Mouse (Mus musculus) heart, adult 2 months (tissue): ENCODE measurements around the gene Nfkbib. TPM values are rescaled to one million over a fixed set of nuclear protein-coding genes. Genes with fewer than 3 reads are reported as not detected.
A peak's percentile ranks its signal among the peaks of the same experiment; 100 is the strongest.

ENCODE experiments used
- DNase-seq, 2 experiments: peaks; one replicate each; pipeline ENCODE4 v3.0.0; 2021
- H3K27ac ChIP-seq: fragments of 200-600 bp; 2 replicates; pipeline ENCODE4 v1.8.1; 2022
- H3K27me3 ChIP-seq: fragments of 200-500 bp; 2 replicates; pipeline ENCODE4 v1.6.1; 2012; ENCODE audit warnings: mild to moderate bottlenecking, low read length, inconsistent platforms, mixed read lengths; ENCODE audit not compliant: control insufficient read depth, insufficient read depth
- H3K36me3 ChIP-seq: fragments of 200-500 bp; 2 replicates; pipeline ENCODE4 v1.6.1; 2012; ENCODE audit warnings: low read length, inconsistent platforms; ENCODE audit not compliant: control insufficient read depth, insufficient read depth
- H3K4me1 ChIP-seq: fragments of 200-500 bp; 2 replicates; pipeline ENCODE4 v1.6.1; 2011; ENCODE audit warnings: low read length; ENCODE audit not compliant: control insufficient read depth, insufficient read depth
- H3K4me3 ChIP-seq: fragments of 200-600 bp; 2 replicates; pipeline ENCODE4 v1.8.1; 2022
- H3K79me2 ChIP-seq: fragments of 200-500 bp; replicated peaks from 2 replicates; pipeline ENCODE4 v1.6.1; 2012; ENCODE audit warnings: mild to moderate bottlenecking, inconsistent platforms, low read length, moderate library complexity, mixed read lengths; ENCODE audit not compliant: control insufficient read depth, insufficient read depth
- H3K9ac ChIP-seq: fragments of 200-500 bp; 2 replicates; pipeline ENCODE4 v1.6.1; 2012; ENCODE audit warnings: low read depth, mild to moderate bottlenecking, control low read depth, inconsistent platforms, low read length, mixed read lengths
- CTCF ChIP-seq: fragments of 200-600 bp; IDR thresholded peaks from 2 replicates; pipeline ENCODE4 v1.8.1; 2022; ENCODE audit warnings: antibody characterized with exemption, mild to moderate bottlenecking, moderate library complexity
- EP300 ChIP-seq: fragments of 200-500 bp; IDR thresholded peaks from 2 replicates; pipeline ENCODE4 v1.6.1; 2011; ENCODE audit warnings: low read depth, low read length, control low read depth; ENCODE audit not compliant: insufficient read depth
- POLR2A ChIP-seq: fragments of 200-500 bp; IDR thresholded peaks from 2 replicates; pipeline ENCODE4 v1.6.1; 2011; ENCODE audit warnings: mild to moderate bottlenecking, low read depth, low read length, control low read depth; ENCODE audit not compliant: insufficient read depth
- WGBS: fragments of 180-500 bp; shearing (Covaris S2); methylation state at CpG from one replicate; pipeline ENCODE4 v1.1.7; 2018; 5-methylcytosine and 5-hydroxymethylcytosine counted together
- intact Hi-C: fragments of 180-260 bp; cut with DNase I; formaldehyde crosslinking; loops from one replicate; pipeline ENCODE4 v1.15.1; 2025
- polyA plus RNA-seq: library from polyadenylated mRNA; depleted of rRNA; stranded (reverse); fragments of >200 nt; gene quantifications from 2 replicates; pipeline ENCODE4 v1.2.3, GENCODE M21; 2012
- total RNA-seq, 2 experiments: library from RNA; stranded (reverse); gene quantifications; 2 replicates each; pipeline ENCODE4 v1.2.3; 2021

The Nfkbib gene
- total and polyA plus RNA-seq, 3 experiments, result 25.1 to 31.6 (median 27.8) TPM

DNA sequence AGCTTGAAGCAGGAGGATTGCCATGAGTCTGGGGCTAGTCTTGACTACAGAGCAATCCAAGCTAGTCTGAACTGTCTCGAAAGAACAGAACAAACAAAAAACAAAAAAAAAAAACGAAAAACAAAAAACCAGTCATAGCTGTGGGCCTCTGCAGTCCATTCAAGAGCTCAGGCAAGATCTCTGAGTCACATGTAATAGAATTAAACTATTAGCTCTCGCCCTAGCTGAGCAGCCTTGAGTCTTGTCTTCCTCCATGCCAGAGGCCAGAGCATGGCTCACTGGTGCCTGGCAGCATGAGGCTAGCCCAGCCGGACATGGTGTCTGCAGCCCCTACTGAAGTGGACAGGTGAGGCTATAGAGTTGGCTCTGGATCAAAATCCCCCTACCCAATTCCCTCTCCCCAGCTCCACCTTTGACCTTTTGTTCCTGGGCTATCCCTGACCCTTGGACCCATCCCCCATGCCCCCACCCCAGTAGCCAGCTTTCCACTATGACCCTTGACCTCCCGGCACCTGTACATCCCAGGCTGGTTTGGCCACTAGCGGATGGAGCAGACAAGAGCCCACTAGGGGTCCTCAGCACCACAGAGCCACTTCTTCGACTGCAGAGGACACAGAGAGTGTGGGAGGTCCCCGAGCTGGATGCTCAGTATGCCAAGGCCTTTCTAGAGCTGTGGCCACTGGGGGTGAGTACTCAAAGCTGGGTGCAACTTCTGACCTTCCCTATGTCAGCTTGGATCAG is 22.9 kb upstream of the Nfkbib start:
- no peak for DNase-seq
- no peak overlapping the region for H3K27ac ChIP-seq
- no peak overlapping the region for H3K9ac ChIP-seq
- no peaks in the 10 kb centered on the region for H3K36me3 ChIP-seq
- H3K4me1 ChIP-seq, result peaks cover 3% of the 10 kb centered on the region; the same call in 1 of the 2 replicates
- no peaks in the 10 kb centered on the region for H3K79me2 ChIP-seq
- H3K27me3 ChIP-seq, result no peaks in the 10 kb centered on the region
- 70% methylated on average over 8 of the region's 8 CpGs for WGBS
- TF ChIP-seq EP300 (no peak), CTCF (peak; percentile 34), POLR2A (no peak)
- no peak overlapping the region for H3K4me3 ChIP-seq
- intact Hi-C loops, result no loop called here

DNA sequence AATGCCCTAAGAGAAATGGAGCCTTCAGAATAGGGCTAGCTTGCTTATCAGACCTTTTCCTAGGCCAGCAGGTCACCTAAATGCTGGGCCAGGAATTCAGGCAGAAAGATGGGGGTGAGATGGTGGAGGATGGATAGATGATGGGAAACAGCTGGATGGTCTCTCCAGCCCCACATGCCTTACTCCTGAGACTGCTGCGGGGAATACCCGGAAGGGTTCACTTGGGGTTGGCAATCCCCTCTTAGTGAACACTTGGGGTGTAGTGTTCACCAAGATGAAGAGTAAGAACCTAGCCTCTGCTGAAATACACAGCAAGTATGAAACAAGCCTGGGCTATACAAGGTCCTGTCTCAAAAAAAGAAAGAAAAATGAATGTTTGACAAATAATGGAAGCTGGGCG is 21.9 kb upstream of the Nfkbib start:
- WGBS, result 74% methylated on average over 3 of the region's 3 CpGs
- intact Hi-C loops, result no loop called here
- Histone ChIP-seq H3K36me3 (no peaks in the 10 kb centered on the region), H3K79me2 (no peaks in the 10 kb centered on the region), H3K27me3 (no peaks in the 10 kb centered on the region), H3K27ac (no peak overlapping the region), H3K4me3 (no peak overlapping the region), H3K9ac (no peak overlapping the region; the same call in 1 of the 2 replicates), H3K4me1 (peaks cover 3% of the 10 kb centered on the region; the same call in 1 of the 2 replicates)
- TF ChIP-seq POLR2A, result no peak
- no peak for TF ChIP-seq CTCF
- TF ChIP-seq EP300, result no peak
- DNase-seq, result no peak

GRCm38 (mm10) chr7:28788307-28789195 is 21.2 kb upstream of the Nfkbib start, which contains the start of gene Rinl:
TSS of gene Rinl (plus strand) at chr7:28788969.
- Histone ChIP-seq H3K36me3 (no peaks in the 10 kb centered on the region), H3K4me1 (peaks cover 3% of the 10 kb centered on the region; the same call in 1 of the 2 replicates), H3K27ac (no peak within 1 kb of the TSS), H3K9ac (no peak within 1 kb of the TSS; the same call in 1 of the 2 replicates), H3K27me3 (no peaks in the 10 kb centered on the region), H3K79me2 (no peaks in the 10 kb centered on the region), H3K4me3 (no peak within 1 kb of the TSS)
- no peak for TF ChIP-seq POLR2A
- TF ChIP-seq CTCF, result no peak
- no peak for TF ChIP-seq EP300
- intact Hi-C loops, result no loop called here
- peak in 1 of 2 experiments; percentile 67 for DNase-seq
- 52% methylated on average over 5 of the region's 5 CpGs for WGBS

DNA sequence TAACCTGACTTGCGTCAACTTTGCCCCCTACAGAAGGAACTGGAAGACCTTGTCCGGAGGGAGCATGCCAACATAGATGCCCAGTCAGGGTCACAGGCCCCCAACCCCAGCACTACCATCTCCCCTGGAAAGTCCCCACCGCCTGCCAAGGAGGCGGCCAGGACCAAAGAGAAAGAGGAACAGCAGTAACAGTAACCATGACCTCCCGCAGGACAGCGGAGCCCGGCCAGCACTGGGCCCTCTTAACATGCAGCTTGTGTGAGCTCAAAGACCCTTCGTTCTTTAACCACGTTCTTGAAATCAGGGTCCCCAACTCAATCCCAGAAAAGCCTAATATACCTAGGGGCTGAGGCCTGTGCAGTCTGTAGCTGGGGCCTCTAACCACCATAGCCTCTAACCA is 20.6 kb upstream of the Nfkbib start:
- Histone ChIP-seq H3K9ac (no peak overlapping the region), H3K79me2 (no peaks in the 10 kb centered on the region), H3K4me3 (no peak overlapping the region), H3K27me3 (no peaks in the 10 kb centered on the region), H3K4me1 (peaks cover 3% of the 10 kb centered on the region; the same call in 1 of the 2 replicates), H3K27ac (no peak overlapping the region), H3K36me3 (no peaks in the 10 kb centered on the region)
- intact Hi-C loops, result no loop called here
- WGBS, result 89% methylated on average over 9 of the region's 9 CpGs
- no peak for DNase-seq
- TF ChIP-seq CTCF, result no peak
- TF ChIP-seq EP300, result no peak
- no peak for TF ChIP-seq POLR2A

DNA sequence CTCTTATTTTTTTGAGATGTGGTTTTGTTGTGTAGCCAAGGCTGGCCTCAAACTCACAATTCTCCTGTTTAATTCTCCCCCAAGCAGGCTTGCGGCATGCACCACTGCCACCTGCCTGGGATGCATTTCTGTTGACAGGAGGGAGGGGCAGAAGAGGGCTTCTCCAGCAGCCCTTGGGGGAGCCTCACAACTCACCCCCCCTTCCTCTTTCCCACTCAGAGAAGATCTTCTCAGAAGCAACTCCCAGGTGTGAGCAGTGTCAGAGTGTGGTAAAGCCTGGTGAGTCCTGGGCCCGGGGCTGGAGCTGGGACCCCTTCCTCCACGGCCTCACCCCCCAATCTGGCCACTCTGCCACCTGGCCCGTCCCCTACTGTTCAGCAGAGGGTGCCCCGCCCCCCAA is 17.8 kb upstream of the Nfkbib start:
- Histone ChIP-seq H3K4me3 (no peak overlapping the region), H3K27ac (no peak overlapping the region), H3K27me3 (no peaks in the 10 kb centered on the region), H3K9ac (no peak overlapping the region), H3K4me1 (peaks cover 6% of the 10 kb centered on the region), H3K79me2 (no peaks in the 10 kb centered on the region), H3K36me3 (no peaks in the 10 kb centered on the region)
- 90% methylated on average over 5 of the region's 5 CpGs for WGBS
- intact Hi-C loops, result no loop called here
- TF ChIP-seq EP300 (no peak), CTCF (no peak), POLR2A (no peak)
- DNase-seq, result no peak

GRCm38 (mm10) chr7:28781261-28781663 is 13.9 kb upstream of the Nfkbib start:
- no peak overlapping the region for H3K9ac ChIP-seq

More at GRCm38 (mm10) chr7:28781261-28781663, 13.9 kb upstream of the Nfkbib start:
- H3K27me3 ChIP-seq, result no peaks in the 10 kb centered on the region
- DNase-seq, result peak in 1 of 2 experiments; percentile 60
- no peaks in the 10 kb centered on the region for H3K36me3 ChIP-seq
- intact Hi-C loops, result loop anchor here (2.0 kb wide), 2 partner anchors 16 to 258 kb away; no protein-coding TSS in a partner anchor
- TF ChIP-seq CTCF (no peak), POLR2A (no peak), EP300 (no peak)
- H3K27ac ChIP-seq, result peak overlapping the region; percentile 29; the same call in 1 of the 2 replicates
- H3K4me3 ChIP-seq, result no peak overlapping the region
- peaks cover 4% of the 10 kb centered on the region for H3K4me1 ChIP-seq
- no peaks in the 10 kb centered on the region for H3K79me2 ChIP-seq
- 86% methylated on average over 8 of the region's 8 CpGs for WGBS
